Mouse (Mus musculus): ENCODE data around the gene Tmtc2.

DNA sequence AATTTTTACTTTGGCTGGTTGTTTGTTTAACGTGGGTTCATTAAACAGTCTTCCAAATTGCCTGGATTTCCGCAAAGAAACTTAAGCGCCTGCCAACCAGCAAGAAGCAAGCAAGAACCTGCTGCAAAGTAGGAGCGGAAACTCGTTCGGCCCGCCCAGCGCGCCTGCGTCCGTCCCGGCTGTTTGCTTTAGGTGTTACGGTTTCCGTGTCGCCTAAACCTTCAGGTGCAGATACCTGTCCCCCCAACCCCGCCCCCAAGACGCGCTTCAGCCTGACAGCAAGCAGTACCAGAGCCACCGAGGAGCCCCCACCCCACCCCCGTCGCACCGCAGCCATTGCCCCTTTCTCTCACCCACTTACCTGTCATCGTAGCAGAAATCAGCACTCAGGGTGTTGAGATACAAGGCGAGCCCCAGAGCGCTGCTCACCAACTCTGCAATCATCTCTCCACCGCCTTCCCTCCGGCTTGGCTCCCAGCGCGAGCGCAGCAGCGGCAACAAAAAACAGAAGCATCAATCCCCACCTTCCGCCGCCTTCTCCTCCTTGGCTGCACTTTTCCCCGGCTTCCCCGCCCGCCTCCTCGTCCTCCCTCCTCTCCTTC, 844 bp downstream of the Tmtc2 start:
- TF ChIP-seq POLR2A (IDR thresholded peaks at IDR 0.05; ENCODE audit: insufficient read depth, low read length) = no peak
- no peak for TF ChIP-seq CTCF (IDR thresholded peaks at IDR 0.05; ENCODE audit: low read depth, low read length)

Measured in ES-Bruce4 (cell line).